Mouse (Mus musculus): ENCODE results near the gene Siae.

Siae gene

GRCm38 (mm10) chr9:37540701-37541575 is 14.6 kb upstream of the Siae start:
- no peak for DNase-seq

- DNase-seq, result no peak
These were observed 13.5 kb upstream of the Siae start for GRCm38 (mm10) chr9:37541851-37542642.

- no peak for DNase-seq
These were observed 11.5 kb upstream of the Siae start for GRCm38 (mm10) chr9:37543869-37544440.

- peak; percentile 71 to 72 for DNase-seq
These were observed 10.9 kb upstream of the Siae start for GRCm38 (mm10) chr9:37544447-37545165.

GRCm38 (mm10) chr9:37545166-37545610 is 10.3 kb upstream of the Siae start:
- no peak for DNase-seq

- no peak for DNase-seq
These were observed 9.5 kb upstream of the Siae start for GRCm38 (mm10) chr9:37545847-37546452.

- no peak for DNase-seq
These were observed 8.6 kb upstream of the Siae start for GRCm38 (mm10) chr9:37546889-37547288.

GRCm38 (mm10) chr9:37550435-37550834 is 5.1 kb upstream of the Siae start:
- no peak for DNase-seq

- DNase-seq, result no peak
These were observed 3.6 kb upstream of the Siae start for GRCm38 (mm10) chr9:37551751-37552531.

- DNase-seq, result peak; percentile 16 to 18
These were observed 2.8 kb upstream of the Siae start, which contains the start of gene Nrgn for GRCm38 (mm10) chr9:37552536-37553293. Nrgn (minus strand) TSS chr9:37552904.

GRCm38 (mm10) chr9:37554279-37554678 is 1.2 kb upstream of the Siae start:
- no peak for DNase-seq

- DNase-seq, result no peak
These were observed 868 bp downstream of the Siae start for GRCm38 (mm10) chr9:37556366-37556765.

- DNase-seq, result no peak
These were observed 5.1 kb downstream of the Siae start for GRCm38 (mm10) chr9:37560617-37561016.

- DNase-seq, result no peak
These were observed 8.3 kb downstream of the Siae start for GRCm38 (mm10) chr9:37563805-37564204.

GRCm38 (mm10) chr9:37567019-37567418 is 11.5 kb downstream of the Siae start:
- no peak for DNase-seq

GRCm38 (mm10) chr9:37567454-37567853 is 12.0 kb downstream of the Siae start:
- DNase-seq, result no peak

- DNase-seq, result no peak
These were observed 12.6 kb downstream of the Siae start for GRCm38 (mm10) chr9:37567892-37568604.

- DNase-seq, result no peak
These were observed 13.2 kb downstream of the Siae start for GRCm38 (mm10) chr9:37568605-37569214.

GRCm38 (mm10) chr9:37569231-37569835 is 13.8 kb downstream of the Siae start:
- no peak for DNase-seq

Data from cerebellum, postnatal 36 days (tissue).